Mouse (Mus musculus) granulocyte monocyte progenitor cell, adult 5-6 weeks (primary cell): Measurements from ENCODE around the gene Retreg3. TPM values are rescaled to one million over a fixed set of nuclear protein-coding genes. Genes with fewer than 3 reads are reported as not detected.
"Not testable (repeated sequence)": the region's sequence is repeated elsewhere in the genome, so short reads cannot be mapped to it uniquely, and the experiment has no call there.

Experiments
- ATAC-seq: replicated peaks from 2 replicates; pipeline ENCODE4 v1.8.0; 2016; ENCODE audit warnings: mild to moderate bottlenecking, moderate TSS enrichment, inconsistent platforms; ENCODE audit not compliant: poor library complexity, severe bottlenecking
- total RNA-seq, 2 experiments: library from RNA; stranded (forward) in 1 of 2; stranded (reverse) in 1 of 2; fragments of 200-712, 200-1000 nt in 1 of 2; fragments of >200 nt in 1 of 2; fragmentation: Nextera tagmentation in 1 of 2; gene quantifications; 2 replicates each; pipeline ENCODE4 v1.2.3; 2014 to 2017

Retreg3 gene
- total RNA-seq, 2 experiments from 2014 or later: 12.3 to 20.0 TPM

DNA sequence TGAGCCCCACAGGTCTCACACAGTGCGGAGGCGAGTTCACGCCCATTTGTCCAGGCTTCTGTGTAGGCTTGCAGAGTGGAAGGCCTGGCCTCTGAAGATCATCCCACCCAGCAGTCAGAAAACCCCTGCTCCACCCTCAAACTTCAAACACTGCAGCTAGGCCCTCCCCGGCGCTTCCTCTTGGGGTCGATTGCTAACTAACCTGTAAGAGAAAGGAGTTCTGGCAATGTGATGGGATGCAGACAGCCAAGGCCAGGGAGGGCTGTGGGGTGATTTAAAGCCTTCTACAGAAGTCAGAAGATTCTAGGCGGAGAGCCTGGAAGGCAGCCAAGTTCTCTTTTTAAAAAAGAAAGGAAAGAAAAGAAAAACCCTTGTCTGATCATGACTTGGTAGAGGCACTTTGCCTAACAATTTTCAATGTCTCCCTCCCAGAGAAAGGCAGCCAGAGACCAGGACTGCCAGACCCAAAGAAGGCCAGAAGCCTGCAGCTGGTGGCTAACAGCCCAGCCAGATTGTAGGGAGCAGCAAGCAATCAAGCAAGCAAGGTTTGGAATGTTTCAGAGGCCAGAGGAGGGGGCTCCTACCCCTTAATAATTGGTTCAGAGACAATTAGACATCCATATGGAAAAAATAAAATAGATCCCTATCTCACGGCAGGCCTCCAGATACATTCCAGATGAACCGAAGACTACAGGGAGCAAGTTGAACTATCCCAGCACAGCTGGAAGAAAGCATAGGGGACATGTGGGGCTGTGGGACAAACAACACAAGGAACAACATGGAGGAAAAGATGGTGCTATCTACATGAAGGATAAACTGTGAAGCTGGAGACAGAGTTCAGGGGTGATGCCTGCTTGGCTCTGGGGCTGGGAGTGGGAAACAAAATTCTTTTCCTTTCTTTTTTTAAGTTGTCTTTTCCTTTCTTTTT is 29.7 kb upstream of the Retreg3 start:
- ATAC-seq: no peak

DNA sequence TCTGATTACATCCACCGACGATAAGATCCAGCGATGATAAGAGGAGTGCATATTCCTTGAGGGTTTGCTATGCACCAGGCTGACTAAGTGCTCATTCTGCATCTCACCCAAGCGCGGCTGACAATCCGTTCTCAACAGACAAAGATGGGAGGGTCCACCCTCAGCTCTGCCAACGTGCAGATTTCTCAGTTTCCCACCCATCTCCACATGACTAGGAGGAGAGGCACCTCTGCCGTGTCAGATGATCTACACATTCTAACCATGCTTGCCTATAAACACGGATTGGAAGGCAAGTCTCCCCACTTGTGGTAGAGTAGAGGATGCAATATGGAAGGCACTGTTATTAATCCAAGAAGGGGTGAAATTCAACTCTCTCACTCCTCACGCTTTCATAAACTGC is 29.1 kb upstream of the Retreg3 start:
- ATAC-seq: no peak

DNA sequence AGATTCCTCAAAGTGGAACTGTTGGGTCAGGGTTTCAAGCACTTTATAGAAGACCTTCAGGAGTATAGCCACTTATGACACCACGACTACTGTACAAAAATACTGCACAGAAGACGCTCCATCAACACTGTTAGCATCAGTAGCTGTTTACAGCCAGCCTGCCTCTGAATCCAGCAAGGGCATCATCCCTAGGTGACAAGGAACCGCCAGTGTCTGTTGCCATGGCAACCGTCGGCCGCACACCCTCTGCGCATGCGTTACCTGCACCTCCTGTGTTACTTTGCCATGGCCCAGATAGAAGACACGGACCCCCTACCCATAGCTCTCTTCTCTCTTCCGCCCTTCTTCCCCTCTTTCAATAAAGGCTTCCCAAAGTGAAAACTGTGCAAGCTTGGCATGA is 26.7 kb upstream of the Retreg3 start:
- ATAC-seq: no peak

DNA sequence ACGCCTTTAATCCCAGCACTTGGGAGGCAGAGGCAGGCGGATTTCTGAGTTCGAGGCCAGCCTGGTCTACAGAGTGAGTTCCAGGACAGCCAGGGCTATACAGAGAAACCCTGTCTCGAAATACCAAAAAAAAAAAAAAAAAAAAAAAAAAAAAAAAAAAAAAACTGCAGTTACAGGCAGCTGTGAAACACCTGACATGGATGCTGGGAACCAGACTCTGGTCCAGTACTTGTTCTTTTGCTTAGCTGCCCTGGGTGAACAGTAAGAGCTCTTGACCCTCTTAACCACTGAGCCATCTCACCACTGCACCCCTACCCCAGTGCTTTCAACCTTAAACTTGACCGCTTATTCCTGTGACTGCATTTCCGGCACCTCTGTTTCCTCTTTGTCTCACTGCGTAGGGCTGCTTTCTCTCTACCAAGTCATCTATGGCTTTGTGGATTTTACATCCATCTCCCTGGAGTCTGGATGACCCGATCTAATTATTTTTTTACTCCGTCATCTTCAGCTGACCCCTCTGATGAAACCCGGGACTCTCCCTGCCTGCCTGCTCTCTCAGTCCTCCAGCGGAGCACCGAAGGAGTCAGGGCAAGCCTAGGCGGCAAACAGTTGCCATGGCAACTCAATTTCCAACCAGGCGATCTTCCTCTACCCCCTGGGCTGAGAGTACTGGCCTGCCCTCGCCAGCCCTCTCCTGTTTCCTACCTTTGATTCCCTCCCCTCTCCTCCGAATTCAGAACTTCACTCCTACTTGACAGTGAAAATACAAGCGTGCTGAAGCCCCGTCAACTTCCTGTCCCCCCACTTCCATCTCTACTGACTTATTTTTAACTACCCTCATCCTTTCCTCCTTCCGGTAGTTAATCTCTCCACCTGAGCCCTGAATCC is 23.9 kb upstream of the Retreg3 start:
- peak; percentile 66 for ATAC-seq

GRCm38 (mm10) chr11:101142215-101142967 is 22.7 kb upstream of the Retreg3 start:
- no peak for ATAC-seq

DNA sequence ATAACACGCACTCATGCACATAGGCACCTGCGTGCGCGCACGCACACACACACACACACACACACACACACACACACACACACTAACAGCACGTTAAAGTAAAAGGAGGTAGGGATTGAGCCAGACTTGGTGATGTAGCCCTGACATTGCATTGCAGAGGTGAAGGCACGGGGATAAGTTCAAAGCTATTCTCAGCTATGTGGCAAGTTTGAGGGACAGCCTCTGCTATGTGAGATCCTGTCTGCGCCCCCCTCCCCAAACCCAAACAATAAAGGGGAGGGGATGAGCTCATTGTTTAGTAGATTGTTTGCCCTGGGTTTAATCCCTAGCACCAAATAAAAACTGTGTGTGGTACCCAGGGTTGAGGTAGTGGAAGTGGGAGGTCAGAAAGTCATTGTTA is 21.4 kb upstream of the Retreg3 start:
- no peak for ATAC-seq

DNA sequence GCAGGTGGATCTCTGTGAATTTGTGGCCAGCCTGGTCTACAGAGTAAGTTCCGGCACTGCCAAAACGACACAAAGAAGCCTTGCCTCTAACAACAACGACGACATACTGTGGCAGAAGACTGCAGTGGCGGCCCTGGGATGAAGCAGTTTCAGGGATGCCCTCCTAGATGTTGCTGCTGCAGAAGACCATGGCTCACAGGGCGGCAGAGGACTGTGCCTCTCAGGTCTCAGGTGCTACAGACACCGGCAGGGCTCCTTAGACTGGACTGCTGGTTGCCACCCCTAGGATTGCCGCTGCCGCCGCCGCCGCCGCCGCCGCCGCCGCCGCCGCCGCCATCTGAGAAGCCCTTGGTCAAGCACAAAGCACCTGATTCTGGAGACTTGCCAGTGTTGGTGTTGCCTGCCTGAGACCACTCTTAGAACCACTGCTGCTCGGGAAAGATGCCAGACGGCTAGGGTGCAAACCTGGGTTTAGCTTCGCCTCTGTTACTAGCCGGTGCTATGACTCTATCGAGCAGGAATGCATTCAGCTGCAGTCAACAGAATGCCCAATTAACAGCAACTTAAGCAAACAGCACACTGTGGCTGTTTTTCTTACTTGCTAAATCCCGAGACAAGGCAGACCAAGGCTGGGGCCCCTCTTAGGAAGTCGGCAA is 20.6 kb upstream of the Retreg3 start:
- no peak for ATAC-seq

GRCm38 (mm10) chr11:101138536-101139181 is 19.0 kb upstream of the Retreg3 start:
- peak; percentile 53 for ATAC-seq

GRCm38 (mm10) chr11:101137000-101137399 is 17.3 kb upstream of the Retreg3 start:
- ATAC-seq: no peak

GRCm38 (mm10) chr11:101134217-101134865 is 14.6 kb upstream of the Retreg3 start:
- ATAC-seq: no peak

DNA sequence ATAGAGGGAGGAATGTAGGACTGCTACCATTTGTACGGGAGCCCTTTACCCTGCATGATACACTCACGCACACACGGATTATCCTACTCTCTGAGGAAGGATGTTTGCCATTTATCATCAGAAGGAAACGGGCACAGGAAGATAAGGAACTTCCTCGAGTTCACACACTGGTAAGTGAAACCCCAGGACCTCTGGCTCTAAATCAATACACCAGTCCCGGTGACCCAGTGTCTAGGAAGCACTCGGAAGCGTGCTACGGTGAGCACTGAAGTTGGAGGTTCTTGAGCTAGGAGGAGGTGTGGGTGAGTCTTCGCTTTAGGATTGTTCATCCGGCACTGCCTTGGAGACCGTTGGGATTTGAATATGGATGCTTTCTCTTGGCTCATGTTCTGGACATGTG is 13.3 kb upstream of the Retreg3 start:
- no peak for ATAC-seq

GRCm38 (mm10) chr11:101131701-101132100 is 12.0 kb upstream of the Retreg3 start:
- no peak for ATAC-seq

- ATAC-seq: no peak
These were observed 11.5 kb upstream of the Retreg3 start for GRCm38 (mm10) chr11:101131187-101131586.

DNA sequence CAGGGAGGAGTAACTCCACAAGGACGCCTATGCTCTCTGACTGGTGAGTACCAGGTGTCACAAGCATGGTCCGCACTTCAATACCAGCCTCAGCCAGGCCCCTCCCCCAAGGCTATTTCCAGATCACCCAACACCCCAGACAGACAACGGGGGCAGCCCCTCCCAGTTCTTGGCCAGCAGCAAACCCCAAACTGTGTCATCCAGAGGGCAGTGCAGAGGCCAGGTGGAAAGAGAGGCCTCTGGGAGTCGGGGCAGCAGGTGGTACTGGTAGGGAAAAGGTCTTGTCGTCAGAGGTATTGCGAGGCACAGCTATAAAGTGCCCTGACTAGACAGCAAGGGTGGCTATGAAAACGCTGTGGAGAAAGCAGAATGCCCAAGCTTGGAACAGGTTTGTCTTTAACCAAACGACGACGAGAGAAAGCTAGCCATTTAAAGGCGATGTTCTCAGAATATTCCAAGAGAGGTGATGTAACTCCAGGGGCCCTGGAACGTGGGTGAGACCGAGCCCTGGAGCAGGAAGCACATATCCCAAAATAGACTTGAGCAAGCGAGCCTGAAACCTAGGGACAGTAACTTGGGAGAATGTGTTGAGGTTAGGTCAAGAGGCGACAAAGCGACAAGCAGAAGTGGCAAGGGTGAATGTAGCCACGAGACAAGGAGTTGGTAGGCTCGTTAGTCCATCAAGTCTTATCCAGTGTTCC is 10.5 kb upstream of the Retreg3 start:
- ATAC-seq: no peak

DNA sequence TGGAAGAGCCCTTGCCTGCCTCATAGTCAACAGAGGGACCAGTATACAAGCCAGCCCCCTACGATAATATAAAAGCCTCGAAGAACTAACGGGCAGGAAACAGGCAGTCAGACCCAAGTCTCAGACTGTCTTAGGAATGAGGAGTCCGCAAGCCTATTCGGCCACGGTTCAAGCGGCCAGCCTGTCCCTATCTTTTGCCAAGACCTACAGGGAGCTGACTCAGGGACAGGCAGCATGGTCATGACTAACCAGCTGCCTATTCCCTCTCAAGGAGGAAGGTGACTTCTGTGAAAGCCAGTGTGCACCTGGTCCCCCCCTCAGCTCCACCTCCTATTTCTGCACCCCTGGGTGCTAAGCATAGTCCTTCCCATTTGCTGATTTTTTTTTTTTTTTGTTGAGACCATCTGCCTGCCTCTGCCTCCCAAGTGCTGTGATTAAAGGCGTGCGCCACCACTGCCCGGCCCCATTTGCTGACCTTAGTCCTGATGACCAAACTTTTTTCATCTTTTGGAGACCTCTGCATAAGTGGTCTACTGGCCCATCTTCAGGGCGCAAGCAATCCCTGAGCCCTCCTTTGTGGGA is 9.4 kb upstream of the Retreg3 start:
- no peak for ATAC-seq

DNA sequence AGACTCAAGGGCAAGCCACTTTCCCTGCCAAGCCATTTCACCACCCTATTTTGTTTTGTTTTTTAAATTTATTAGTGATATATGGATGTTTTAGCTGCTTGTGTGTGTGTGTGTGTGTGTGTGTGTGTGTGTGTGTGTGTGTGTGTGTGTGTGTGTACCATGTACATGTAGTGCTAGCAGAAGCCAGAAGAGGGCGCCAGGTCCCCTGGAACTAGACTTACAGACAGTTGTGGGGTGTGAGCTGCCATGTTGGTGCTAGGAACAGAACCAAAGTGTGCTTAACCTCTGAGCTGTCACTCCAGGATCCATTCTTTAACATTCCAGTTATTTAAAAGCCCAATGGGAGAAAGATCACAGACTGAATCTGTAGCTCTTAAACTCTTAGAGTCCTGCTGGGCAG is 7.4 kb upstream of the Retreg3 start:
- ATAC-seq: no peak

- not testable (repeated sequence) for ATAC-seq
These were observed 5.3 kb upstream of the Retreg3 start for GRCm38 (mm10) chr11:101125008-101125407.

DNA sequence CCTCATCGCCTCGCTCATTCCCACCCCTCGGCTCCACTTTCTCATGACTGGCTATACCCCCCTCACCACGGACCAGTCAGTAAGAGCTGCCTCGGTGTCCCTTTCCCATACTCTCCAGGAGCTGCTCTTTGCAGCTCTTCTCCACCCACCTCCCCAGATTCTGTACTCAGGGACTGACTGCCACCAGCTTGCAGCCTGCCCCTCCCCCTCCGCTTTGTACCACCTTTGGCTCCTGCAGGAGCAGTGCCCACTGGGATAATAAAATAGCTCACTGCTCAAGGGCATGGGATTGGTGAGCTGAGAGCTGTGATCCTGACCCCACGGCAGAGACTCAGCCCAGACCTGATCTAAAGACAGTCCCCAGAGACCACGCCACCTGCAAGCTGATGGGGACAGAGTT is 4.8 kb upstream of the Retreg3 start:
- not testable (repeated sequence) for ATAC-seq
